Mouse (Mus musculus) stomach, embryonic 16.5 days (tissue): ENCODE data around the gene Psd4. TPM values are rescaled to one million over a fixed set of nuclear protein-coding genes. Genes with fewer than 3 reads are reported as not detected.

Experiments
- ATAC-seq: fragments of 200-750 bp; cut with Nextera tagmentation; 2 replicates; pipeline ENCODE4 v1.8.0; 2017; ENCODE audit warnings: moderate number of reproducible peaks, moderate TSS enrichment; ENCODE audit not compliant: insufficient read depth, low FRiP score
- H3K27ac ChIP-seq: fragments of 300-500 bp; sonication (generic); 2 replicates; pipeline ENCODE4 v1.5.1; 2014; ENCODE audit warnings: low read length
- H3K27me3 ChIP-seq: fragments of 300-500 bp; sonication (generic); 2 replicates; pipeline ENCODE4 v1.6.1; 2014; ENCODE audit warnings: low read length, control low read depth, mixed read lengths; ENCODE audit not compliant: control insufficient read depth, insufficient read depth
- H3K36me3 ChIP-seq: fragments of 300-500 bp; sonication (generic); 2 replicates; pipeline ENCODE4 v1.6.1; 2014; ENCODE audit warnings: low read length; ENCODE audit not compliant: control insufficient read depth, insufficient read depth
- H3K4me1 ChIP-seq: fragments of 300-500 bp; sonication (generic); 2 replicates; pipeline ENCODE4 v1.6.1; 2014; ENCODE audit warnings: low read length, control low read depth, mixed read lengths; ENCODE audit not compliant: control insufficient read depth, insufficient read depth
- H3K4me2 ChIP-seq: fragments of 300-500 bp; sonication (generic); 2 replicates; pipeline ENCODE4 v1.6.1; 2014; ENCODE audit warnings: low read depth, low read length, mixed read lengths
- H3K4me3 ChIP-seq: fragments of 300-500 bp; sonication (generic); replicated peaks from 2 replicates; pipeline ENCODE4 v1.5.1; 2014; ENCODE audit warnings: mild to moderate bottlenecking, low read length
- H3K9ac ChIP-seq: fragments of 300-500 bp; sonication (generic); 2 replicates; pipeline ENCODE4 v1.6.1; 2014; ENCODE audit warnings: low read length
- H3K9me3 ChIP-seq: fragments of 300-500 bp; sonication (generic); replicated peaks from 2 replicates; pipeline ENCODE4 v1.6.1; 2016; ENCODE audit warnings: low read length, control low read depth; ENCODE audit not compliant: control insufficient read depth
- WGBS: fragments of 180-500 bp; shearing (Covaris S2); extraction: QIAGEN DNeasy Blood & Tissue Kit; methylation state at CpG from one replicate; pipeline ENCODE4 v1.1.7; 2014; 5-methylcytosine and 5-hydroxymethylcytosine counted together
- polyA plus RNA-seq: library from polyadenylated mRNA; unstranded; fragments of >200 nt; fragmentation: Nextera tagmentation; extraction: Ambion mirVana; gene quantifications from 2 replicates; pipeline ENCODE4 v1.2.1, GENCODE M21; 2015

The Psd4 gene
- polyA plus RNA-seq, 1 experiment from 2014 or later: 9.4 TPM

DNA sequence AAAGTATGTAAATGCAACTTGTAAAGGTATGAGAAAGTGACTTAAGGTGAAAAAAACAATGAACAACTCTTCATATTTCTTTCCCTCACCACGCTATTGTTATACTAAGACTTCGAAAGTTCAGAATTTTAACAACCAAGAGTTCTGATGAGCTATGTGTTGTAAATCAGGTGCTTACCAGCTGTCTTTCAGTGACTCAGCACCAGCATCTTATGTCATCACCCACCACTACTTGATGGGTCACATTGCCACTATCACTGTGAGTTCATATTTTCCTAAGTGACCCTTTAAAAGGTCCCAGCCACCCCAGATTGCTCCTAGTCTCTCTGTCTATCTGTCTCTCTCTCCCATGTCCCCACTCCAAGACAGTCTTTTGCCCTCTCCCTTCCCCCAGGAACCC is 14.3 kb upstream of the Psd4 start:
- no peak overlapping the region for H3K9ac ChIP-seq
- WGBS: 86% methylated on average over 2 of the region's 2 CpGs
- ATAC-seq: no peak
- no peak overlapping the region for H3K27ac ChIP-seq
- no peaks in the 10 kb centered on the region for H3K9me3 ChIP-seq
- H3K4me1 ChIP-seq: no peaks in the 10 kb centered on the region
- no peaks in the 10 kb centered on the region for H3K36me3 ChIP-seq
- H3K4me3 ChIP-seq: no peak overlapping the region
- H3K4me2 ChIP-seq: no peak overlapping the region
- H3K27me3 ChIP-seq: no peaks in the 10 kb centered on the region

DNA sequence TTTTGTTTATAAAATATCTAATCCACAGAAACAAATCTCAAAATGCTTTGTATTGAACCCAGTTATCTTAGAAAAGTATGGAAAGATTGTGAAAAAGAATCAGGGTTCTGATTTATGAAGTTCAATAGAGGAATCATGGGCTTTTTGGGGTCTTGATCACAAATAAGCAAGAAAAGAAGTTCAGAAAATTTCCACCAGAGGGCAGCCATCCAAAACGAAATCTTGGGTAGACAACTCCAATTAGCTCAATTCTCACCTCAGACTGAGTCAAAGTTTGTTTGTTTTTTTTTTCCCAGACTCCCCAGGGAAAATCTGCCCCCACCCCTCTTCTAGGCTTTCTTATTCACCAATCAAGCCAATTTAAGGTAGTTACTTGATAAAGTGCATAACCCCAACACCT is 9.7 kb upstream of the Psd4 start:
- no peaks in the 10 kb centered on the region for H3K4me1 ChIP-seq
- H3K4me2 ChIP-seq: no peak overlapping the region
- WGBS: 7% methylated on average over 1 of the region's 1 CpGs
- no peak overlapping the region for H3K4me3 ChIP-seq
- no peaks in the 10 kb centered on the region for H3K27me3 ChIP-seq
- ATAC-seq: no peak
- no peaks in the 10 kb centered on the region for H3K9me3 ChIP-seq
- no peaks in the 10 kb centered on the region for H3K36me3 ChIP-seq
- H3K9ac ChIP-seq: no peak overlapping the region
- H3K27ac ChIP-seq: no peak overlapping the region

DNA sequence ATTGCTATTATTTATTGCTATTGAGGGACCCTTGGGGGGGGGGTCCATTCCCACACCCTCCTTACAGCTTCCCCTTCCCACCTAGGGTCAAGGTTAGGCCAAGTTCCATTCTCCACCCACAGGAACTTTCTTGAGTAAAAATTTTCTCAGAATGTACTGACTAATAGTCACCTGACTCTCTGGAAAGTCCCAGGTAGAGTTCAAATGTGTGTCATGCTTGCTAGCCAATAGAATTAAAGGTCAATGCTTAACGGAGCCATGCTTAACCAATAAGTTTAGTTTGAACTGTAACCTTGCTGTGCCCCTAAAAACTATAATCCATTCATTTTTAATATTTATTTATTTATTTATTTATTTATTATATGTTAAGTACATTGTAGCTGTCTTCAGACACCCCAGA is 8.0 kb upstream of the Psd4 start:
- Histone ChIP-seq H3K36me3 (no peaks in the 10 kb centered on the region), H3K9me3 (no peaks in the 10 kb centered on the region), H3K4me2 (no peak overlapping the region), H3K4me3 (no peak overlapping the region), H3K27me3 (no peaks in the 10 kb centered on the region), H3K4me1 (no peaks in the 10 kb centered on the region), H3K9ac (no peak overlapping the region), H3K27ac (no peak overlapping the region)
- no peak for ATAC-seq
- WGBS: 82% methylated on average over 1 of the region's 1 CpGs

DNA sequence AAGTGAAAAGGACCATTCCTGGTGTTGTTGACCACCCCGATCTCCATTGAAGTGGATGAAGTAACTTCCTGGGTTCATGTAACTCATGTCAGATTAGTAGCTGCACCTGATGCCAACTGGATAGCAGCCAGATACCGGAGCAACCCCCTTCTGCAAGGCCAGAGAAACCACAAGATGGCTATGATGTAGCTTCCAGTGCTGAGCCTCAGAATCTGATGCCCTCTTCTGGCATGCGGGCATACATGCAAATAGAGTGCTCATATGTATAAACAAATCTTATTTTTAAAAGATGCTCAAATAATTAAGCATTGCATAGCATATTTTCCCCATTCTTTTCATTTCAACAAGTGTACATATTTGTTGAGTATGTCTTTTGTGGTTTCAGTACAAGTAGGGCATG is 3.6 kb upstream of the Psd4 start:
- Histone ChIP-seq H3K36me3 (no peaks in the 10 kb centered on the region), H3K27ac (no peak overlapping the region), H3K9me3 (no peaks in the 10 kb centered on the region), H3K4me1 (peaks cover 5% of the 10 kb centered on the region), H3K9ac (no peak overlapping the region), H3K4me3 (no peak overlapping the region), H3K4me2 (no peak overlapping the region), H3K27me3 (no peaks in the 10 kb centered on the region)
- 73% methylated on average over 3 of the region's 3 CpGs for whole genome bisulfite sequencing
- ATAC-seq: no peak

DNA sequence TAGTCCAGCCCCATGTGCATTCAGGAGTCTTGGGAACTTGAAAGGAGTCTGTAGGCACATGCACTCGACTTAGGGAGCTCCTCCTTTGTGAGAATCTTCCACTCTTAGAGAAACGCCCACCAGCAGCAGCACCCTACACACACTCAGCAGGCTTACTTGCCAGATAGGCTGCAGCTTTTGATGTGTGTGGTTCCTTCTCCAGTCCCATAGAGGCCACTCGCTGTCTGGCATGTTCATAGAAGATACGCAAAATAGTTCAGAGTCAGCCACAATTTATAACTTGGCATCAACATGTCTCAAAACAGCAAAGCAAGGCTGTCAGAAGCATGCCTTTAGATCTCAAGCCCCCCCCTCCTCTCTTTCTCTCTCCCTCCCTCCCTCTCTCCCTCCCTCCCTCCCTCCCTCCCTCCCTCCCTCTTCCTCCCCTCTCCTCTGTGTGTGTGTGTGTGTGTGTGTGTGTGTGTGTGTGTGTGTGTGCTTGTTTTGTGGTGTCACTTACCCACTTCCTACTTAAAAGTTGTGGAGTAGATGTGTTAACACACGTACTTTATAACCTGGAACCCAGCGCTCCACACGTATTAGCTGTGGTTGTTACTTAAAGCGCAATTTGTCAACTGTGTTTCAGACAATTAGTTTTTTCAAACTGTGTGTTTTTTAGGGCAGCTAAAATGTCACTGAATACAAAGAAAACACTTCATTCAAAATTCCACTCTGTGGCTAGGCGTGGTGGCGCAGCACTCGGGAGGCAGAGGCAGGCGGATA is 985 bp upstream of the Psd4 start:
- Histone ChIP-seq H3K36me3 (no peaks in the 10 kb centered on the region), H3K27ac (no peak overlapping the region), H3K27me3 (no peaks in the 10 kb centered on the region), H3K4me3 (no peak overlapping the region), H3K4me1 (peaks cover 5% of the 10 kb centered on the region), H3K9ac (no peak overlapping the region), H3K9me3 (no peaks in the 10 kb centered on the region), H3K4me2 (no peak overlapping the region)
- ATAC-seq: no peak
- 61% methylated on average over 12 of the region's 12 CpGs for WGBS

DNA sequence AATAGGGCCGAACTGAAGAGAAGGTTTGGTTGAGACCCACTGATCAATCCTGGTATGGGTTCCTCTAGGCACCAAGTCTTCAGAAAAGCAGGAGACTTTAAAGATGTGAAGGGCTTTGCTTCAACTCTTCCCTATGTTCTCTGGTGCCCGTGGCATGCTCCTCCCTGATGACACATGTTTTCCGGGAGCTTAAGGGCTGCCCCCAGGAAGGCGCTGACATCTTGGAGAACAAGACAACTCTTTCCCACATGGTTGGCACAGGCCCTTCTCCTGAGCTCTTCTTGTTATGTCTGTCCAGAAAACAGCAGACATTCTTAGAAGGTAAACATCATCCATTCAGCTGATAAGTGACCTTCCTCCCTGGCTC is 498 bp downstream of the Psd4 start:
- 51% methylated on average over 4 of the region's 4 CpGs for WGBS
- peak; percentile 8; the same call in 1 of the 2 replicates for ATAC-seq

DNA sequence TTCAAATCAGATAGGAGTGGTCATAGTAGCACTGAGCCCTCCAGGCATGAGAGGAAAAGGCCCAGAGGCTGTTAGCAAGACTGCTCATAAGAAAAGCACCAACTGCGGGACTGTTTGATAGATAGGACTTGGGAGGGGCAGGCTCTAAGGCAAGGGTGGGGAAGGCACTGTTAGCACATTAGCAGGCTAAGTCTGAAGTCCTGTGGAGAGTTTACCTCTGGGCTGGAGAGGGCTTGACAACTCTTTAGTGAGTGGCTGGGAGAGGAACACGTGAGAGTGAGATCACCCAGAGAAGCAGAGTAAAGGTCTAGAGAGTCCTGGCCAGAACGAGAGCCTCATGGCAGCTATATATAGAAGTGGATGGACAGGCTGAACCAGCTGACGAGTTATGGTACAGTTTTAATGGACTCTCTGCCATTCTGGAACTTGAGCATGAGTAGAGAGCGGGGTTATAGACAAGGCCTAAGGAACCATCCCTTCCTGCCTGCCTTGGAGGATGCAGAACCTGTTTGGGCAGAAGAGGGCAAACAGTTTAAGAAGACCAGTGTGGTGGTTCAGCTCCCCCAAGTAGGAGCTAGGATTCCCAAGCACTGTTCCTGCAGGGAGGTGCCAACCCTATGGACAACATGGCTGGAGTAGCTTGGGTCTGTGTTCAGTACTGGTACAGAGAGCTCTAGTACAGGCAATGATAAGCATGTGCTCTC is 11.5 kb downstream of the Psd4 start:
- Histone ChIP-seq H3K36me3 (no peaks in the 10 kb centered on the region), H3K27me3 (no peaks in the 10 kb centered on the region), H3K4me1 (no peaks in the 10 kb centered on the region), H3K9ac (no peak overlapping the region), H3K4me3 (no peak overlapping the region), H3K4me2 (no peak overlapping the region), H3K27ac (peak overlapping the region; percentile 80), H3K9me3 (no peaks in the 10 kb centered on the region)
- ATAC-seq: peak; percentile 95
- WGBS: 58% methylated on average over 5 of the region's 5 CpGs

More for the DNA sequence above, 498 bp downstream of the Psd4 start:
- peak overlapping the region; percentile 73 for H3K9ac ChIP-seq
- no peaks in the 10 kb centered on the region for H3K9me3 ChIP-seq
- peak overlapping the region; percentile 48 for H3K4me3 ChIP-seq
- no peaks in the 10 kb centered on the region for H3K27me3 ChIP-seq
- peak overlapping the region; percentile 75 for H3K4me2 ChIP-seq
- H3K27ac ChIP-seq: peak overlapping the region; percentile 50
- H3K36me3 ChIP-seq: no peaks in the 10 kb centered on the region
- H3K4me1 ChIP-seq: peaks cover 5% of the 10 kb centered on the region

DNA sequence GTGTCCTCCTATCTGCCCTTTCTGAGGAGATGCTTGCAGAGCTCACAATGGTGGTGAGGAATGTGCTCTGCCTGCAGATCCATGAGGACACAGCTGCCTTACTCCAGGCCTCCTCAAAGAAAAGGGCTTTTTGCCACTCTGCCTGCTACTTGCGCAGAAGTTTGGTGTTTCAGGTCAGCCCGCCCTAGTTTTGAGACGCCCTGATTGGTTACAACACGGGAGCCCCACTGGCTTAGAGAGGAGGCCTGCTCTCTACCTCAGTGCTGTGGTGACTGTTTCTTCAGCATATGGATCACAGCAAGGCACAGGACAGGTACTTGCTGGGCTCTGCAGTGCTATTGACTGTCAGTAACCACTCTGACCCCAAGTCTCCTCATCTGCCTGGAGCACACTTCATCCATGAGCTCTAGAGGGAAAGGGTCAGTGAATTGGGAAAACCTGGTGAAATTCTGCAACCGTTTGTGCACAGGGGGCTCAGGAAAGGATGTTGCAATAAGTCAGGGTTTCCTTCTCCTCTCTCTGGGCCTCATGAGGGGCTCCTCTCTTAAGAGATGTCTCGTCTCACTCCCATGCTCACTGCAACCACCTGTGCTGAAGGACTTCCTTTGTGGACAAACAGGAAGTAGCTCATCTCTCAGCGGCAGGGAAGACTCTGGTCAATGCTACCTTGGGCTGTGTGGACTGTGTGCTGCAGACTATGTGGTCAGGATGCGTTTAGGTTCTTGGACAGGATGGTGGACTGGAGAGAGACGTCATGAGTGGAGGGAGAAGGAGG is 15.3 kb downstream of the Psd4 start:
- no peak overlapping the region for H3K4me2 ChIP-seq
- WGBS: 71% methylated on average over 9 of the region's 9 CpGs
- no peak overlapping the region for H3K9ac ChIP-seq
- H3K36me3 ChIP-seq: no peaks in the 10 kb centered on the region
- no peak for ATAC-seq
- peaks cover 9% of the 10 kb centered on the region; the same call in 1 of the 2 replicates for H3K4me1 ChIP-seq
- no peak overlapping the region for H3K27ac ChIP-seq
- H3K4me3 ChIP-seq: no peak overlapping the region
- H3K27me3 ChIP-seq: no peaks in the 10 kb centered on the region
- no peaks in the 10 kb centered on the region for H3K9me3 ChIP-seq

DNA sequence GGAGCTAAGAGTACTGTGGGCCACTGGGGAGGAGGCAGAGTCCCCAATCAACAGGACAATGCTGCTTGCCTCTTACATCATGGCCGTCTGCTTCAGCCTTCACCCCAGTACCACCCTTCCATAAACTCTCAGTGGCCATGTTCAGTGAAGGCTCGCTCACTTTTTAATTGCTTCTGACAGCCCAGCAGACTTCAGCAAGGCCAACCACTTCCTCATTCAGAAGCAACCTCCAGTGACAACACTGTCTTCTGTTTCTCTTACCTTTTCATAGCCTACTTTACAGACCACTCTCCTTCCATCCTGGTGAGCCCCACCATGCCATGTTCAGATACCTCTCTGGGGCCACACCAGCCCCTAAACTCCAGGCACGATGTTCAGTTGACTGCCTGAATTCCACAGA is 16.3 kb downstream of the Psd4 start:
- H3K27me3 ChIP-seq: no peaks in the 10 kb centered on the region
- H3K4me1 ChIP-seq: peaks cover 9% of the 10 kb centered on the region; the same call in 1 of the 2 replicates
- H3K9ac ChIP-seq: no peak overlapping the region
- no peak overlapping the region for H3K4me3 ChIP-seq
- ATAC-seq: no peak
- no peaks in the 10 kb centered on the region for H3K9me3 ChIP-seq
- WGBS: 81% methylated on average over 3 of the region's 3 CpGs
- no peak overlapping the region for H3K4me2 ChIP-seq
- H3K27ac ChIP-seq: no peak overlapping the region
- H3K36me3 ChIP-seq: no peaks in the 10 kb centered on the region
